ENCODE assay signal across 28 mouse cellular contexts in genomic region chr7:16473847-16474246, GRCm38 (mm10). TPM values are rescaled to one million over a fixed set of nuclear protein-coding genes. Genes with fewer than 3 reads are reported as not detected.
DNase-seq lines count a peak whose midpoint lies in the region; ATAC-seq and TF ChIP-seq lines count a peak whose summit lies in the region.
"Had no signal": no experiment of that assay in that cellular context is flagged by ENCODE, and none has a peak within 500 bp of the region (broad histone marks: within the 10 kb centered on the region; RNA-seq: fewer than 3 reads in every experiment).

No protein-coding gene starts in this region.

- whole genome bisulfite sequencing in kidney, embryonic 15.5 days: 18% methylated on average over 8 of the region's 8 CpGs
- WGBS in limb, embryonic 13.5 days: 37% methylated on average over 8 of the region's 8 CpGs
- 52% methylated on average over 8 of the region's 8 CpGs for WGBS in limb, embryonic 10.5 days
- WGBS in hindbrain, postnatal 0 days: 62% methylated on average over 8 of the region's 8 CpGs

- no peak for DNase-seq in kidney, adult 8-10 months
- DNase-seq in limb, embryonic 10.5 days (ENCODE audit: low spot score): no peak
- DNase-seq in hindbrain, postnatal 0 days (ENCODE audit: low spot score): no peak
- DNase-seq: adrenal gland, adult 8-10 months; cerebellum, adult 11-12 months; cerebellum, adult 8-10 months; cerebellum, postnatal 36 days; gastrocnemius, postnatal 25 days; heart, adult 18-20 months; heart, postnatal 10 days; heart, postnatal 36 days had no signal

- H3K4me2 ChIP-seq in kidney, embryonic 15.5 days: no peak overlapping the region
- no peak overlapping the region for H3K4me2 ChIP-seq in limb, embryonic 13.5 days (replicated peaks)
- H3K4me2 ChIP-seq in hindbrain, postnatal 0 days (ENCODE audit: low read depth, low read length): no peak overlapping the region

- peak; percentile 30; the same call in 1 of the 2 replicates for ATAC-seq in kidney, embryonic 15.5 days (replicated peaks; ENCODE audit: low FRiP score)
- 0 out of 2 replicates have a peak, but pooled peaks have one; percentile 34 for ATAC-seq in limb, embryonic 13.5 days (ENCODE audit: low FRiP score, low read depth)
- ATAC-seq in hindbrain, postnatal 0 days: no peak
- ATAC-seq: activated CD4-positive, CD25-positive, alpha-beta regulatory T cell, adult 4 months; CD4-positive, CD25-positive, alpha-beta regulatory T cell, adult 4 months; forebrain, embryonic 15.5 days had no signal

- no peak overlapping the region for H3K4me3 ChIP-seq in kidney, embryonic 15.5 days (replicated peaks)
- H3K4me3 ChIP-seq in limb, embryonic 13.5 days: no peak overlapping the region
- H3K4me3 ChIP-seq in limb, embryonic 10.5 days: no peak overlapping the region
- peak overlapping the region; percentile 68; the same call in 1 of the 2 replicates for H3K4me3 ChIP-seq in E14TG2a.4 (replicated peaks; ENCODE audit: low read length)
- no peak overlapping the region for H3K4me3 ChIP-seq in hindbrain, postnatal 0 days (ENCODE audit: low read length)
- H3K4me3 ChIP-seq: erythroblast, embryonic 14.5 days had no signal

- no peaks in the 10 kb centered on the region for H3K36me3 ChIP-seq in kidney, embryonic 15.5 days
- no peaks in the 10 kb centered on the region for H3K36me3 ChIP-seq in limb, embryonic 13.5 days
- no peaks in the 10 kb centered on the region for H3K36me3 ChIP-seq in limb, embryonic 10.5 days
- H3K36me3 ChIP-seq in E14TG2a.4 (ENCODE audit: insufficient read depth, low read length): no peaks in the 10 kb centered on the region
- H3K36me3 ChIP-seq in hindbrain, postnatal 0 days (ENCODE audit: insufficient read depth, low read length): no peaks in the 10 kb centered on the region
- H3K36me3 ChIP-seq: embryonic facial prominence, embryonic 10.5 days; embryonic facial prominence, embryonic 13.5 days; forebrain, embryonic 12.5 days; forebrain, embryonic 15.5 days; heart, embryonic 12.5 days; heart, embryonic 15.5 days; hindbrain, embryonic 10.5 days; hindbrain, embryonic 13.5 days had no signal

- TF ChIP-seq CTCF in E14TG2a.4 (conservative IDR thresholded peaks at IDR 0.05; ENCODE audit: low read length): no peak
- TF ChIP-seq CTCF in hindbrain, postnatal 0 days (IDR thresholded peaks at IDR 0.05; ENCODE audit: low read depth): no peak

- peaks cover 73% of the 10 kb centered on the region for H3K27me3 ChIP-seq in kidney, embryonic 15.5 days
- H3K27me3 ChIP-seq in limb, embryonic 13.5 days: peaks cover 97% of the 10 kb centered on the region
- H3K27me3 ChIP-seq in limb, embryonic 10.5 days (ENCODE audit: low read depth, poor library complexity, severe bottlenecking): peaks cover 98% of the 10 kb centered on the region
- H3K27me3 ChIP-seq in E14TG2a.4 (ENCODE audit: insufficient read depth, low read length): peaks cover 69% of the 10 kb centered on the region
- H3K27me3 ChIP-seq in hindbrain, postnatal 0 days (ENCODE audit: insufficient read depth, low read length): peaks cover 48% of the 10 kb centered on the region

- H3K9ac ChIP-seq in kidney, embryonic 15.5 days: no peak overlapping the region
- H3K9ac ChIP-seq in limb, embryonic 13.5 days: no peak overlapping the region
- H3K9ac ChIP-seq in hindbrain, postnatal 0 days (replicated peaks; ENCODE audit: low read length): no peak overlapping the region
- H3K9ac ChIP-seq: forebrain, embryonic 12.5 days; forebrain, embryonic 15.5 days; heart, embryonic 12.5 days; heart, embryonic 15.5 days; hindbrain, embryonic 13.5 days had no signal

- H3K27ac ChIP-seq in kidney, embryonic 15.5 days: no peak overlapping the region
- H3K27ac ChIP-seq in limb, embryonic 13.5 days: no peak overlapping the region
- no peak overlapping the region for H3K27ac ChIP-seq in limb, embryonic 10.5 days
- no peak overlapping the region for H3K27ac ChIP-seq in hindbrain, postnatal 0 days
- H3K27ac ChIP-seq: embryonic facial prominence, embryonic 10.5 days; embryonic facial prominence, embryonic 13.5 days; forebrain, embryonic 12.5 days; heart, embryonic 15.5 days; hindbrain, embryonic 10.5 days; hindbrain, embryonic 13.5 days had no signal

- H3K4me1 ChIP-seq in kidney, embryonic 15.5 days: peaks cover 31% of the 10 kb centered on the region
- peaks cover 23% of the 10 kb centered on the region for H3K4me1 ChIP-seq in limb, embryonic 13.5 days
- peaks cover 31% of the 10 kb centered on the region for H3K4me1 ChIP-seq in limb, embryonic 10.5 days
- H3K4me1 ChIP-seq in E14TG2a.4 (replicated peaks; ENCODE audit: low read depth, low read length): peaks cover 45% of the 10 kb centered on the region
- peaks cover 4% of the 10 kb centered on the region; the same call in 1 of the 2 replicates for H3K4me1 ChIP-seq in hindbrain, postnatal 0 days (ENCODE audit: insufficient read depth, low read length)

- H3K9me3 ChIP-seq in kidney, embryonic 15.5 days (replicated peaks): no peaks in the 10 kb centered on the region
- H3K9me3 ChIP-seq in limb, embryonic 13.5 days: peaks cover 11% of the 10 kb centered on the region; the same call in 1 of the 2 replicates
- H3K9me3 ChIP-seq in limb, embryonic 10.5 days (replicated peaks): no peaks in the 10 kb centered on the region
- H3K9me3 ChIP-seq in E14TG2a.4 (ENCODE audit: low read length): no peaks in the 10 kb centered on the region
- H3K9me3 ChIP-seq in hindbrain, postnatal 0 days (ENCODE audit: low read length): no peaks in the 10 kb centered on the region
- H3K9me3 ChIP-seq: embryonic facial prominence, embryonic 10.5 days; forebrain, embryonic 12.5 days; forebrain, embryonic 15.5 days; heart, embryonic 15.5 days; hindbrain, embryonic 10.5 days; hindbrain, embryonic 13.5 days had no signal

RNA-seq across cellular contexts. Expression of gene Npas1, which starts 3.7 kb away (rescaled TPM):
- polyA plus RNA-seq in kidney, embryonic 15.5 days (2015; fragmentation: Nextera tagmentation; extraction: Ambion mirVana): 0.38 and 0.51 TPM in 2 replicates
- 0.15 and 0.51 TPM in 2 replicates for polyA plus RNA-seq in limb, embryonic 13.5 days (2015; fragmentation: Nextera tagmentation; extraction: Ambion mirVana)
- 0.60 and 0.69 TPM in 2 replicates for polyA plus RNA-seq in limb, embryonic 10.5 days (2016; fragmentation: Nextera tagmentation; extraction: Ambion mirVana)
- total RNA-seq in hindbrain, postnatal 0 days (2014; rRNA removed): 9.0 and 13.9 TPM in 2 replicates
- 7.6 and 7.9 TPM in 2 replicates for polyA plus RNA-seq in hindbrain, postnatal 0 days (2015; fragmentation: Nextera tagmentation; extraction: Ambion mirVana)
- total RNA-seq: adrenal gland, postnatal 25 days; gastrocnemius, adult 8-10 months; gastrocnemius, postnatal 25 days; heart, adult 18-20 months; heart, postnatal 10 days; heart, postnatal 36 days had no signal
- polyA plus RNA-seq: CD4-positive, CD25-positive, alpha-beta regulatory T cell, adult 4 months; erythroblast, embryonic 14.5 days; gonadal fat pad, adult 2 months had no signal

RNA-seq across cellular contexts. Expression of gene Tmem160, which starts 21.3 kb away (rescaled TPM):
- polyA plus RNA-seq in kidney, embryonic 15.5 days (2015; fragmentation: Nextera tagmentation; extraction: Ambion mirVana): 51.0 and 55.9 TPM in 2 replicates
- 44.2 and 44.9 TPM in 2 replicates for polyA plus RNA-seq in limb, embryonic 13.5 days (2015; fragmentation: Nextera tagmentation; extraction: Ambion mirVana)
- 74.8 and 86.2 TPM in 2 replicates for polyA plus RNA-seq in limb, embryonic 10.5 days (2016; fragmentation: Nextera tagmentation; extraction: Ambion mirVana)
- 71.7 and 72.6 TPM in 2 replicates for total RNA-seq in hindbrain, postnatal 0 days (2014; rRNA removed)
- polyA plus RNA-seq in hindbrain, postnatal 0 days (2015; fragmentation: Nextera tagmentation; extraction: Ambion mirVana): 102 and 114 TPM in 2 replicates
